Mouse (Mus musculus) bone marrow macrophage, adult 2 months (primary cell): ENCODE data around the gene Fcer1a.

Source experiments
- CTCF ChIP-seq: IDR thresholded peaks from 2 replicates; pipeline ENCODE4 v1.5.1; 2012; ENCODE audit warnings: low read depth, mild to moderate bottlenecking, low read length, moderate library complexity
- POLR2A ChIP-seq: IDR thresholded peaks from 2 replicates; pipeline ENCODE4 v1.6.1; 2012; ENCODE audit warnings: mild to moderate bottlenecking, low read depth, low read length, borderline replicate concordance

DNA sequence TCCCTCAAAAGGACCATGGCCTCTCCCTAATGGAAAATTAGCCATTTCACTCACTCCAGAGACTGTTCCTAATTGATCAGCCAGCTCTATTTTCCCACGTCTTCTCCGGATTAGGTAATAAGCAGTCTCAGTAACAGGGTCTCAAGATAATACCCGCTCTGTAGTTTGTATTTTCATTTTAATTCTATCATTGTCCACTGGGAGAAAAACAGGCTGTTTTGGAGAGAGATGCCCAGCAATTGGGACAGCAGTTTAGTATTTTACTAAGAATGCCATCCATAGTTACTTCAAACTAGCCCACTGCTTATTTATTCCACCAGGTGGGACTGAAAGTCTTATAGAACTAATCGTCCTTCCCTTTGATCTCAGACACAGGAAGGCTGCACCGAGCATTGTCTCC lies 29.5 kb downstream of the Fcer1a start, which contains the start of gene Olfr218:
- no peak for TF ChIP-seq CTCF
- TF ChIP-seq POLR2A = no peak
